Mouse (Mus musculus) midbrain, embryonic 13.5 days (tissue): Measurements from ENCODE around the gene Rreb1. TPM values are rescaled to one million over a fixed set of nuclear protein-coding genes. Genes with fewer than 3 reads are reported as not detected.

Experiments used
- ATAC-seq: fragments of 200-750 bp; cut with Nextera tagmentation; 2 replicates; pipeline ENCODE4 v1.8.0; 2017; ENCODE audit warnings: mild to moderate bottlenecking, moderate TSS enrichment, moderate library complexity
- H3K27ac ChIP-seq: fragments of 300-500 bp; sonication (generic); 2 replicates; pipeline ENCODE4 v1.5.1; 2015; ENCODE audit warnings: inconsistent platforms, mild to moderate bottlenecking, moderate library complexity
- H3K27me3 ChIP-seq: fragments of 300-500 bp; sonication (generic); 2 replicates; pipeline ENCODE4 v1.6.1; 2015; ENCODE audit warnings: mild to moderate bottlenecking, inconsistent platforms
- H3K36me3 ChIP-seq: fragments of 300-500 bp; sonication (generic); 2 replicates; pipeline ENCODE4 v1.6.1; 2015; ENCODE audit warnings: mild to moderate bottlenecking, inconsistent platforms
- H3K4me1 ChIP-seq: fragments of 300-500 bp; sonication (generic); replicated peaks from 2 replicates; pipeline ENCODE4 v1.6.1; 2015; ENCODE audit warnings: inconsistent platforms
- H3K4me2 ChIP-seq: fragments of 300-500 bp; sonication (generic); replicated peaks from 2 replicates; pipeline ENCODE4 v1.6.1; 2015; ENCODE audit warnings: moderate library complexity, mild to moderate bottlenecking, inconsistent platforms
- H3K4me3 ChIP-seq: fragments of 300-500 bp; sonication (generic); replicated peaks from 2 replicates; pipeline ENCODE4 v1.5.1; 2015; ENCODE audit warnings: mild to moderate bottlenecking, inconsistent platforms
- H3K9ac ChIP-seq: fragments of 300-500 bp; sonication (generic); replicated peaks from 2 replicates; pipeline ENCODE4 v1.6.1; 2015; ENCODE audit warnings: mild to moderate bottlenecking, inconsistent platforms
- H3K9me3 ChIP-seq: fragments of 300-500 bp; sonication (generic); 2 replicates; pipeline ENCODE4 v1.6.1; 2016; ENCODE audit warnings: mild to moderate bottlenecking, inconsistent platforms
- WGBS: fragments of 180-500 bp; shearing (Covaris S2); methylation state at CpG from one replicate; pipeline ENCODE4 v1.1.7; 2015; 5-methylcytosine and 5-hydroxymethylcytosine counted together
- polyA plus RNA-seq: library from polyadenylated mRNA; unstranded; fragments of >200 nt; fragmentation: Nextera tagmentation; extraction: Ambion mirVana; gene quantifications from 2 replicates; pipeline ENCODE4 v1.2.1, GENCODE M21; 2015

The Rreb1 gene
- polyA plus RNA-seq, 1 experiment from 2014 or later, result 2.7 TPM

GRCm38 (mm10) chr13:37930621-37931020 lies 152.4 kb downstream of the Rreb1 start:
- H3K36me3 ChIP-seq, result 0 out of 2 replicates have a peak, but pooled peaks cover 10% of the 10 kb centered on the region
- no peak overlapping the region for H3K4me3 ChIP-seq
- ATAC-seq, result 0 out of 2 replicates have a peak, but pooled peaks have one; percentile 30
- no peak overlapping the region for H3K9ac ChIP-seq
- H3K27ac ChIP-seq, result no peak overlapping the region
- no peaks in the 10 kb centered on the region for H3K27me3 ChIP-seq
- no peaks in the 10 kb centered on the region for H3K9me3 ChIP-seq
- H3K4me2 ChIP-seq, result no peak overlapping the region
- 91% methylated on average over 23 of the region's 23 CpGs for WGBS
- no peaks in the 10 kb centered on the region for H3K4me1 ChIP-seq

GRCm38 (mm10) chr13:37931210-37931922 lies 153.2 kb downstream of the Rreb1 start:
- Histone ChIP-seq H3K27me3 (no peaks in the 10 kb centered on the region), H3K9ac (no peak overlapping the region), H3K4me2 (no peak overlapping the region), H3K4me1 (no peaks in the 10 kb centered on the region), H3K36me3 (0 out of 2 replicates have a peak, but pooled peaks cover 10% of the 10 kb centered on the region), H3K9me3 (no peaks in the 10 kb centered on the region), H3K27ac (no peak overlapping the region), H3K4me3 (no peak overlapping the region)
- 0 out of 2 replicates have a peak, but pooled peaks have one; percentile 24 for ATAC-seq
- WGBS, result 75% methylated on average over 27 of the region's 27 CpGs

DNA sequence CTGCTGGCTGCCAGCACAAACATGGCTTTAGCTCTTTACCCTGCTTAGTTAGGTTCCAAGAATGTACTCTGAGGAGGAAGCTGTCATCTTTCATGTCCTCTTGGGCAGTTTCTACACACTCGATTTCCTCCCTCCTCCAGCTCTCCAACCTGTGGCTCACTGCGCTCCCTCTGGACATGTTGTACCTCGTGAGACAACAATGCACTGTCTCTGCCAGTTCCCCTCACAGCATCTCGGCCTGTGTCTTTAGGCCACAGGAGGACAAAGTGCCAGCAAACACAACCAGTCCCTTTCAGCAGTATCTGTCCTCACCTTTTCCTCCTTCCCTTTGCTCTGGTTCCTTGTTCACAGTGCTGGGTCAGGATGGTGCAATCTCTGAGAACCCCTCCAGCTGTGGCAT lies 155.9 kb downstream of the Rreb1 start:
- no peak for ATAC-seq
- Histone ChIP-seq H3K4me2 (no peak overlapping the region), H3K4me3 (no peak overlapping the region), H3K9me3 (no peaks in the 10 kb centered on the region), H3K27ac (no peak overlapping the region), H3K4me1 (no peaks in the 10 kb centered on the region), H3K9ac (no peak overlapping the region), H3K36me3 (0 out of 2 replicates have a peak, but pooled peaks cover 12% of the 10 kb centered on the region), H3K27me3 (no peaks in the 10 kb centered on the region)
- WGBS, result 91% methylated on average over 4 of the region's 4 CpGs

GRCm38 (mm10) chr13:37934920-37935319 lies 156.7 kb downstream of the Rreb1 start:
- 0 out of 2 replicates have a peak, but pooled peaks cover 12% of the 10 kb centered on the region for H3K36me3 ChIP-seq
- no peak overlapping the region for H3K27ac ChIP-seq
- no peak overlapping the region for H3K9ac ChIP-seq
- H3K4me3 ChIP-seq, result no peak overlapping the region
- H3K4me2 ChIP-seq, result no peak overlapping the region
- ATAC-seq, result no peak
- H3K27me3 ChIP-seq, result no peaks in the 10 kb centered on the region
- no peaks in the 10 kb centered on the region for H3K4me1 ChIP-seq
- 82% methylated on average over 8 of the region's 8 CpGs for WGBS
- no peaks in the 10 kb centered on the region for H3K9me3 ChIP-seq

- 84% methylated on average over 3 of the region's 3 CpGs for WGBS
- Histone ChIP-seq H3K4me1 (no peaks in the 10 kb centered on the region), H3K4me3 (no peak overlapping the region), H3K9ac (no peak overlapping the region), H3K27ac (no peak overlapping the region), H3K36me3 (0 out of 2 replicates have a peak, but pooled peaks cover 2% of the 10 kb centered on the region), H3K4me2 (no peak overlapping the region), H3K27me3 (no peaks in the 10 kb centered on the region), H3K9me3 (no peaks in the 10 kb centered on the region)
- no peak for ATAC-seq
These were observed 158.2 kb downstream of the Rreb1 start for GRCm38 (mm10) chr13:37936351-37936750.

- H3K9me3 ChIP-seq, result no peaks in the 10 kb centered on the region
- H3K4me2 ChIP-seq, result no peak overlapping the region
- H3K27me3 ChIP-seq, result no peaks in the 10 kb centered on the region
- ATAC-seq, result no peak
- no peaks in the 10 kb centered on the region for H3K4me1 ChIP-seq
- no peak overlapping the region for H3K9ac ChIP-seq
- H3K4me3 ChIP-seq, result no peak overlapping the region
- 0 out of 2 replicates have a peak, but pooled peaks cover 2% of the 10 kb centered on the region for H3K36me3 ChIP-seq
- H3K27ac ChIP-seq, result no peak overlapping the region
- WGBS, result 86% methylated on average over 2 of the region's 2 CpGs
These were observed 162.0 kb downstream of the Rreb1 start for GRCm38 (mm10) chr13:37940167-37940566.

- Histone ChIP-seq H3K9me3 (no peaks in the 10 kb centered on the region), H3K27ac (no peak overlapping the region), H3K4me1 (no peaks in the 10 kb centered on the region), H3K9ac (no peak overlapping the region), H3K27me3 (no peaks in the 10 kb centered on the region), H3K36me3 (0 out of 2 replicates have a peak, but pooled peaks cover 2% of the 10 kb centered on the region), H3K4me2 (no peak overlapping the region), H3K4me3 (no peak overlapping the region)
- 53% methylated on average over 5 of the region's 5 CpGs for WGBS
- ATAC-seq, result no peak
These were observed 162.4 kb downstream of the Rreb1 start for GRCm38 (mm10) chr13:37940649-37941048.

- ATAC-seq, result no peak
- no peaks in the 10 kb centered on the region for H3K9me3 ChIP-seq
- 82% methylated on average over 5 of the region's 5 CpGs for WGBS
- no peak overlapping the region for H3K27ac ChIP-seq
- no peak overlapping the region for H3K4me3 ChIP-seq
- H3K4me1 ChIP-seq, result no peaks in the 10 kb centered on the region
- no peak overlapping the region for H3K4me2 ChIP-seq
- H3K27me3 ChIP-seq, result no peaks in the 10 kb centered on the region
- no peak overlapping the region for H3K9ac ChIP-seq
- 0 out of 2 replicates have a peak, but pooled peaks cover 2% of the 10 kb centered on the region for H3K36me3 ChIP-seq
These were observed 163.0 kb downstream of the Rreb1 start for GRCm38 (mm10) chr13:37941138-37941645.

DNA sequence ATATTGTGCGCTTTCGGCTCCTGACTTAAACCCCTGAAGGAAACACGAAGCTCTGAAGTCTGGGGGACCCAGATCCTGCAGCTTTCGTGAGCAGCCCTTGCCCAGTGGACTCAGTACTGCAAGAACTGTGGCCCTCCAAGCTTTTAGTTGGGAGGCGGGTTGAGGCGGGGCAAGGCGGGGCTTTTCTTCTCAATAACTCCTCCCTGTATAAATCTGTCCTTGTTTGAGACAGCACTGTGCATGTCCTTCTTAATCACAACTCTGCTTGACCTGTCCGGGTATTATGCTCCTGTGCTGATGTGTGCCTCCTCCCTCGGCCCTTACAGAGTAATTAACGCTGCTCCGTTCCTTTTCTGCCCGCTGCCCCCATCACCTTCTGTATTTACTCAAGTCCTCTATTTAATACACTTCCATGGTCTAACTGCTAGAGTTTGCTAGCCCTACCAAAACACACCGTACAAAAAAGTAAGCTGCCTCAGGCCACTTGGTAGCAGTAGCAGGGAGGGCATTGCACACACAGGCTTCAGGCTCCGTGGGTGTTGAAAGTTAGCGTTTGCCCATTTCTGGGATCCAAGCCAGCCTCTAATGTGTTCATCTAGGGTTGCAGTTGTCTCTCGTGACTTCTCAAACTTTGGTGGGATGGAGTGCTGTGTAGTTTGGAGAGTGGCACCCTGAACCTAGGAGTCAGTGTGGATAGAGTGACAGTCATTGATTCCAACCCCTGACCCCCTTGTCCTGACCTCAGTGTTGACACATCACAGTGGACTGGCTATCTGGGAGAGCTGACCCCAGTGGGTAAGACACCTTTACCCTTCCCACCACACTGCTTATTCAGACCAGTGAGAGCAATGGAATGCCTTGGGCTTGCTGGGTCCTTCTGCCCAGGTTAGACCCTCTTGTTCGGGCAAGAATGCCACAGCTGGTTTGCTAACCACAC lies 164.0 kb downstream of the Rreb1 start:
- no peak overlapping the region for H3K4me2 ChIP-seq
- no peak overlapping the region for H3K4me3 ChIP-seq
- no peak for ATAC-seq
- 67% methylated on average over 17 of the region's 17 CpGs for whole genome bisulfite sequencing
- no peak overlapping the region for H3K27ac ChIP-seq
- H3K4me1 ChIP-seq, result no peaks in the 10 kb centered on the region
- H3K27me3 ChIP-seq, result no peaks in the 10 kb centered on the region
- no peaks in the 10 kb centered on the region for H3K9me3 ChIP-seq
- no peak overlapping the region for H3K9ac ChIP-seq
- 0 out of 2 replicates have a peak, but pooled peaks cover 2% of the 10 kb centered on the region for H3K36me3 ChIP-seq

GRCm38 (mm10) chr13:37942887-37943331 lies 164.7 kb downstream of the Rreb1 start:
- no peaks in the 10 kb centered on the region for H3K27me3 ChIP-seq
- H3K27ac ChIP-seq, result no peak overlapping the region
- whole genome bisulfite sequencing, result 90% methylated on average over 4 of the region's 4 CpGs
- no peak for ATAC-seq
- H3K9me3 ChIP-seq, result no peaks in the 10 kb centered on the region
- no peak overlapping the region for H3K4me2 ChIP-seq
- H3K4me1 ChIP-seq, result no peaks in the 10 kb centered on the region
- H3K36me3 ChIP-seq, result 0 out of 2 replicates have a peak, but pooled peaks cover 2% of the 10 kb centered on the region
- no peak overlapping the region for H3K9ac ChIP-seq
- no peak overlapping the region for H3K4me3 ChIP-seq

DNA sequence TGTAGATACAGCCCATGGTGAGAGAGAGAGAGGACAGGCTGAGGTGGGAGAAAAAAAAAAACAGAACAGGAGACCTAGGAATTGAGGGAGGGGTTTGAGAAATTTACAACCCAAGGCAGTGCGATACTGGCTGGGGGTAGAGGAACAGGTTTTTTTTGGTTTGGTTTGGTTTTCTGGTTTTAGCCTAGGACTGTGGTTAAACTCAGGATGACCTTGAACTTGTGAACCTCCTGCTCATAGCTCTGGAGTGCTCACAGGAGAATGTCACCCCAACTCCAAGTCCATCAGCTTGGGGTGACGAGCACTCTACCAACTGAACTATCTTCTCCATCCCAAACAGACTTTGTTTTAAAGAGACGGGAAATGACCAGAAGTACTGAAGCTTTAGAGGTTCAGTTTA lies 165.3 kb downstream of the Rreb1 start:
- no peaks in the 10 kb centered on the region for H3K27me3 ChIP-seq
- no peaks in the 10 kb centered on the region for H3K9me3 ChIP-seq
- no peak for ATAC-seq
- no peak overlapping the region for H3K4me2 ChIP-seq
- no peaks in the 10 kb centered on the region for H3K4me1 ChIP-seq
- H3K4me3 ChIP-seq, result no peak overlapping the region
- WGBS, result 92% methylated on average over 3 of the region's 3 CpGs
- H3K36me3 ChIP-seq, result 0 out of 2 replicates have a peak, but pooled peaks cover 2% of the 10 kb centered on the region
- no peak overlapping the region for H3K27ac ChIP-seq
- no peak overlapping the region for H3K9ac ChIP-seq

- Histone ChIP-seq H3K27me3 (no peaks in the 10 kb centered on the region), H3K4me3 (no peak overlapping the region), H3K4me1 (no peaks in the 10 kb centered on the region), H3K27ac (no peak overlapping the region), H3K9ac (no peak overlapping the region), H3K9me3 (no peaks in the 10 kb centered on the region), H3K4me2 (no peak overlapping the region), H3K36me3 (no peaks in the 10 kb centered on the region)
- 61% methylated on average over 1 of the region's 1 CpGs for WGBS
- ATAC-seq, result no peak
These were observed 166.1 kb downstream of the Rreb1 start for GRCm38 (mm10) chr13:37944306-37944705.
